Comparison of ENCODE assay signal across 29 mouse cellular contexts in the genomic region with DNA sequence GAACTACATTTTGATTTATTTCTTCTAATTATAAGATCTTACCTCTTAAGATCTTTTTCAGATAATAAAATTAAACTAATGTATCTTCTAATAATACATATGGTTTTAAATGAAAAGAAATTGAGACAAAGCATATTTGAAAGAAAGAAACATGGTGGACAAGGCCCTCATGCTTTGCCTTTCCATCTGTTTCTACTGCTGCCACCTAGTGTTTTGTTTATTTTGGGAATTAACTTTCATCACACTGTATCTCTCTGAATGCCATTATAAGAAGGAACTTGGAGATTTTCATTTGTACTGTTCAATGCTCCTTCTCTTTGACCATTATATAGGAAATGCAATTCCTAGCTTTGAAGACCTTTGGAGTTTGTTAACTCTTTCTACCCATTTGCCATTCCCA. TPM values are rescaled to one million over a fixed set of nuclear protein-coding genes. Genes with fewer than 3 reads are reported as not detected.
"Had no signal": no experiment of that assay in that cellular context is flagged by ENCODE, and none has a peak within 500 bp of the region (broad histone marks: within the 10 kb centered on the region; RNA-seq: fewer than 3 reads in every experiment).

No protein-coding gene starts in this region.

- H3K36me3 ChIP-seq: kidney, embryonic 15.5 days; limb, embryonic 10.5 days; limb, embryonic 13.5 days; lung, embryonic 15.5 days had no signal

- DNase-seq: kidney, adult 8-10 months; kidney, postnatal 36 days; layer of hippocampus, adult 9-11 months; liver, postnatal 0 days; lung, postnatal 10 days; lung, postnatal 36 days; midbrain, embryonic 14.5 days; thymus, adult 18-20 months; thymus, postnatal 36 days had no signal

- H3K4me2 ChIP-seq: kidney, embryonic 15.5 days; limb, embryonic 13.5 days; liver, embryonic 11.5 days; lung, embryonic 15.5 days; midbrain, embryonic 11.5 days had no signal

- ATAC-seq: intestine, postnatal 0 days; liver, postnatal 0 days had no signal

- H3K9me3 ChIP-seq: kidney, embryonic 15.5 days; limb, embryonic 10.5 days; limb, embryonic 13.5 days; lung, embryonic 15.5 days had no signal

- H3K9ac ChIP-seq: kidney, embryonic 15.5 days; limb, embryonic 13.5 days; liver, embryonic 14.5 days; liver, postnatal 0 days; lung, embryonic 15.5 days had no signal

- H3K27ac ChIP-seq: kidney, embryonic 15.5 days; limb, embryonic 10.5 days; limb, embryonic 13.5 days; liver, embryonic 14.5 days; lung, embryonic 15.5 days had no signal

- H3K27me3 ChIP-seq: kidney, embryonic 15.5 days; limb, embryonic 13.5 days; lung, embryonic 15.5 days had no signal

- H3K4me1 ChIP-seq: kidney, embryonic 15.5 days; limb, embryonic 10.5 days; limb, embryonic 13.5 days; lung, embryonic 15.5 days had no signal

- H3K4me3 ChIP-seq: kidney, embryonic 15.5 days; limb, embryonic 10.5 days; limb, embryonic 13.5 days; lung, embryonic 15.5 days had no signal

RNA-seq across cellular contexts. Expression of a gene that starts 59.5 kb away (rescaled TPM):
- total RNA-seq: layer of hippocampus, postnatal 25 days; left cerebral cortex, adult 18-20 months; left cerebral cortex, postnatal 25 days; megakaryocyte progenitor cell, adult 5-6 weeks; megakaryocyte-erythroid progenitor cell, adult 5-6 weeks; midbrain, postnatal 0 days had no signal
- polyA plus RNA-seq: kidney, embryonic 15.5 days; limb, embryonic 10.5 days; limb, embryonic 13.5 days; liver, embryonic 11.5 days; lung, embryonic 15.5 days; midbrain, embryonic 11.5 days; midbrain, embryonic 14.5 days; midbrain, postnatal 0 days; neural tube, embryonic 11.5 days; neural tube, embryonic 14.5 days; spleen, adult 2 months; stomach, embryonic 16.5 days; testis, adult 2 months; urinary bladder, adult 2 months had no signal
